Mouse (Mus musculus) stomach, postnatal 0 days (tissue): Measurements from ENCODE around the gene Ptprk. TPM values are rescaled to one million over a fixed set of nuclear protein-coding genes. Genes with fewer than 3 reads are reported as not detected.

ENCODE experiments used
- ATAC-seq: fragments of 200-750 bp; cut with Nextera tagmentation; 2 replicates; pipeline ENCODE4 v1.8.0; 2017; ENCODE audit not compliant: low FRiP score, low TSS enrichment
- DNase-seq: peaks from one replicate; pipeline ENCODE4 v3.0.0-alpha.2; 2016; ENCODE audit warnings: low spot score
- H3K27ac ChIP-seq: fragments of 300-500 bp; sonication (generic); replicated peaks from 2 replicates; pipeline ENCODE4 v1.5.1; 2014; ENCODE audit warnings: mild to moderate bottlenecking, control low read depth
- H3K27me3 ChIP-seq: fragments of 300-500 bp; sonication (generic); 2 replicates; pipeline ENCODE4 v1.6.1; 2014; ENCODE audit warnings: low read length; ENCODE audit not compliant: control insufficient read depth, insufficient read depth
- H3K36me3 ChIP-seq: fragments of 300-500 bp; sonication (generic); 2 replicates; pipeline ENCODE4 v1.6.1; 2014; ENCODE audit warnings: low read length, mixed read lengths; ENCODE audit not compliant: control insufficient read depth, insufficient read depth
- H3K4me1 ChIP-seq: fragments of 300-500 bp; sonication (generic); replicated peaks from 2 replicates; pipeline ENCODE4 v1.6.1; 2014; ENCODE audit warnings: antibody characterized with exemption; ENCODE audit not compliant: control insufficient read depth, insufficient read depth
- H3K4me2 ChIP-seq: fragments of 300-500 bp; sonication (generic); replicated peaks from 2 replicates; pipeline ENCODE4 v1.6.1; 2014; ENCODE audit warnings: low read depth, mild to moderate bottlenecking, control low read depth, moderate library complexity
- H3K4me3 ChIP-seq: fragments of 300-500 bp; sonication (generic); 2 replicates; pipeline ENCODE4 v1.5.1; 2014; ENCODE audit warnings: low read depth, low read length, control low read depth
- H3K9ac ChIP-seq: fragments of 300-500 bp; sonication (generic); 2 replicates; pipeline ENCODE4 v1.6.1; 2014; ENCODE audit warnings: mild to moderate bottlenecking, low read length, control low read depth, mixed read lengths
- H3K9me3 ChIP-seq: fragments of 300-500 bp; sonication (generic); 2 replicates; pipeline ENCODE4 v1.6.1; 2016; ENCODE audit warnings: low read length; ENCODE audit not compliant: control insufficient read depth
- CTCF ChIP-seq: IDR thresholded peaks from 2 replicates; pipeline ENCODE4 v1.5.1; 2016; ENCODE audit warnings: antibody characterized with exemption, low read depth, mild to moderate bottlenecking, moderate library complexity
- EP300 ChIP-seq: optimal IDR thresholded peaks from 2 replicates; pipeline ENCODE3; 2016; ENCODE audit warnings: antibody characterized with exemption
- WGBS: fragments of 180-500 bp; shearing (Covaris S2); extraction: QIAGEN DNeasy Blood & Tissue Kit; methylation state at CpG from one replicate; pipeline ENCODE4 v1.1.7; 2014; 5-methylcytosine and 5-hydroxymethylcytosine counted together
- polyA plus RNA-seq: library from polyadenylated mRNA; unstranded; fragments of >200 nt; fragmentation: Nextera tagmentation; extraction: Ambion mirVana; gene quantifications from 2 replicates; pipeline ENCODE4 v1.2.1, GENCODE M21; 2015

The Ptprk gene
- polyA plus RNA-seq, 1 experiment from 2014 or later = 26.9 TPM

- Histone ChIP-seq H3K4me2 (peak overlapping the region; percentile 25; the same call in 1 of the 2 replicates), H3K36me3 (no peaks in the 10 kb centered on the region), H3K4me1 (no peaks in the 10 kb centered on the region), H3K9ac (no peak overlapping the region), H3K9me3 (no peaks in the 10 kb centered on the region), H3K27me3 (no peaks in the 10 kb centered on the region), H3K27ac (no peak overlapping the region; the same call in 1 of the 2 replicates), H3K4me3 (no peak overlapping the region)
- ATAC-seq (peak; percentile 53; the same call in 1 of the 2 replicates), DNase-seq (peak; percentile 31)
- TF ChIP-seq EP300 = no peak
- TF ChIP-seq CTCF = no peak
- 22% methylated on average over 7 of the region's 7 CpGs for WGBS
These were observed 418.7 kb downstream of the Ptprk start for GRCm38 (mm10) chr10:28493271-28493861.

- Histone ChIP-seq H3K4me1 (no peaks in the 10 kb centered on the region), H3K27ac (no peak overlapping the region), H3K9ac (no peak overlapping the region), H3K9me3 (no peaks in the 10 kb centered on the region), H3K36me3 (no peaks in the 10 kb centered on the region), H3K4me3 (no peak overlapping the region), H3K27me3 (no peaks in the 10 kb centered on the region), H3K4me2 (no peak overlapping the region)
- TF ChIP-seq EP300 (no peak), CTCF (no peak)
- WGBS = 97% methylated on average over 1 of the region's 1 CpGs
- ATAC-seq (no peak), DNase-seq (no peak)
These were observed 423.2 kb downstream of the Ptprk start for GRCm38 (mm10) chr10:28497791-28498190.

- no peak for DNase-seq
- Histone ChIP-seq H3K36me3 (no peaks in the 10 kb centered on the region), H3K4me3 (no peak overlapping the region), H3K9me3 (no peaks in the 10 kb centered on the region), H3K4me2 (no peak overlapping the region), H3K4me1 (no peaks in the 10 kb centered on the region), H3K9ac (no peak overlapping the region), H3K27ac (no peak overlapping the region), H3K27me3 (no peaks in the 10 kb centered on the region)
- no peak for ATAC-seq
- 89% methylated on average over 3 of the region's 3 CpGs for WGBS
- TF ChIP-seq EP300 (no peak), CTCF (no peak)
These were observed 423.9 kb downstream of the Ptprk start for GRCm38 (mm10) chr10:28498504-28498903.

GRCm38 (mm10) chr10:28513601-28514000 lies 439.0 kb downstream of the Ptprk start:
- Histone ChIP-seq H3K4me3 (no peak overlapping the region), H3K4me2 (no peak overlapping the region), H3K27me3 (no peaks in the 10 kb centered on the region), H3K4me1 (no peaks in the 10 kb centered on the region), H3K27ac (no peak overlapping the region), H3K9ac (no peak overlapping the region), H3K9me3 (no peaks in the 10 kb centered on the region), H3K36me3 (no peaks in the 10 kb centered on the region)
- ATAC-seq = no peak
- WGBS = 66% methylated on average over 2 of the region's 2 CpGs
- TF ChIP-seq CTCF (no peak), EP300 (no peak)
- DNase-seq = no peak

DNA sequence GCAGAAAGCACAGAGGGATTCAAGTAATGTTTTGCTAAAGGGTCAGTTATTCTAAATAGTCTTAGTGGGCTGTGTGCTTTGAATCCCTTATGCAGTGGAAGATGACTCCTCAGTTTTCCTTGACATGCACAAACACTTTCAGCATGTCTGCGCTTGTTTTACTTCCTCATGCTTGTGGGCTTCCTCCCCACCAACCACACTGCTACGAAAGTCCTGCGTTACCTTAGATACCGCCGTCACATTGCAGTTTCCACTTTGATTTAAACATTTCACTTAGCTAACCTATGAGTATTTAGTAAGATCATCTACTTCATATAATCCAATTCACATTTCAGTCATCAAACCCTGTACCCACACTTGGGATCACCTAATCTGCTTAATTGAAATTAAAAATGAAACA lies 441.5 kb downstream of the Ptprk start:
- H3K4me1 ChIP-seq = no peaks in the 10 kb centered on the region
- DNase-seq (no peak), ATAC-seq (no peak)
- H3K9ac ChIP-seq = no peak overlapping the region
- H3K4me3 ChIP-seq = no peak overlapping the region
- no peaks in the 10 kb centered on the region for H3K36me3 ChIP-seq
- no peaks in the 10 kb centered on the region for H3K9me3 ChIP-seq
- no peak for TF ChIP-seq CTCF
- no peak for TF ChIP-seq EP300
- H3K27me3 ChIP-seq = no peaks in the 10 kb centered on the region
- no peak overlapping the region for H3K4me2 ChIP-seq
- WGBS = 85% methylated on average over 5 of the region's 5 CpGs
- H3K27ac ChIP-seq = no peak overlapping the region

DNA sequence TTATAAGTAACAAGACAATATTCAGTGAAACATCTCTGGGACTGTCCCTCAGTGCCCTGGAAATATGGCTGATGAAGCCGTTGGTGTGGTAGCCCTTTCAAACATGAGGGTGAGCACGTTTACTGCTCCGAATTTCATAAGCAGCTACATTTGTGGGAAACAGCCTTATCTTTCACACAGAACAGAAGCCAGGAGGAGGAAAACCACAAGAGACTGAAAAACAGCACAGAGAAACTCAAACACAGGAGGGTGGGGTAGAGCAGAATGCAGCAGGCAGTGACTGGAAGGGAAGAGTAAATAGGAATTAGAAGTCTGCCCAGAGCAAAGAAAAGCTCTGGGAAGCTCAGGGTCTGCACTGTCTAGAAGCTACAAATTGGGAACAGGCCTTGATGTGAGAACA lies 443.7 kb downstream of the Ptprk start:
- Histone ChIP-seq H3K4me3 (no peak overlapping the region), H3K4me1 (no peaks in the 10 kb centered on the region), H3K27me3 (no peaks in the 10 kb centered on the region), H3K4me2 (no peak overlapping the region), H3K9ac (no peak overlapping the region), H3K36me3 (no peaks in the 10 kb centered on the region), H3K9me3 (no peaks in the 10 kb centered on the region), H3K27ac (0 out of 2 replicates have a peak overlapping the region, but pooled peaks have one; percentile 8)
- ATAC-seq (peak; percentile 83), DNase-seq (peak; percentile 22)
- WGBS = 56% methylated on average over 3 of the region's 3 CpGs
- TF ChIP-seq EP300 (no peak), CTCF (no peak)
